Mouse (Mus musculus) adrenal gland (tissue): ENCODE measurements at regions not wholly inside any gene's neighbourhood (a gene's known extent, or its start where the extent isn't known, plus 50 kb on each side); places are given as distances from the start of the nearest gene placed in this dataset.

ENCODE experiments used
- intact Hi-C: fragments of 180-260 bp; cut with DNase I; formaldehyde crosslinking; loops from one replicate; pipeline ENCODE4 v1.15.1; 2025

- intact Hi-C loops: no loop called here
These were observed 82.9 kb downstream of the Postn start for GRCm38 (mm10) chr3:54443791-54444190.

- intact Hi-C loops: no loop called here
These were observed 86.0 kb downstream of the Postn start for GRCm38 (mm10) chr3:54446889-54447288.

- intact Hi-C loops: no loop called here
These were observed 96.5 kb downstream of the Postn start for GRCm38 (mm10) chr3:54457416-54457815.

- intact Hi-C loops: no loop called here
These were observed 100.5 kb downstream of the Postn start for GRCm38 (mm10) chr3:54461366-54461765.

- intact Hi-C loops: no loop called here
These were observed 105.2 kb downstream of the Postn start for GRCm38 (mm10) chr3:54466097-54466496.

- intact Hi-C loops: no loop called here
These were observed 113.3 kb downstream of the Postn start for GRCm38 (mm10) chr3:54474209-54474608.

- intact Hi-C loops: no loop called here
These were observed 115.0 kb downstream of the Postn start for GRCm38 (mm10) chr3:54475879-54476278.

- intact Hi-C loops: no loop called here
These were observed 117.1 kb downstream of the Postn start for GRCm38 (mm10) chr3:54477986-54478385.

GRCm38 (mm10) chr3:54480251-54480650, 119.3 kb downstream of the Postn start:
- intact Hi-C loops: no loop called here

GRCm38 (mm10) chr3:54487346-54487745, 126.4 kb downstream of the Postn start:
- intact Hi-C loops: no loop called here

GRCm38 (mm10) chr3:54487844-54488243, 126.9 kb downstream of the Postn start:
- intact Hi-C loops: no loop called here

- intact Hi-C loops: no loop called here
These were observed 129.5 kb downstream of the Postn start for GRCm38 (mm10) chr3:54490249-54490900.

GRCm38 (mm10) chr3:54493567-54493966, 132.7 kb downstream of the Postn start:
- intact Hi-C loops: no loop called here

GRCm38 (mm10) chr3:54504997-54505396, 144.1 kb downstream of the Postn start:
- intact Hi-C loops: no loop called here

GRCm38 (mm10) chr3:54507575-54507974, 146.7 kb downstream of the Postn start:
- intact Hi-C loops: no loop called here

GRCm38 (mm10) chr3:54508906-54509305, 148.0 kb downstream of the Postn start:
- intact Hi-C loops: no loop called here

- intact Hi-C loops: no loop called here
These were observed 156.3 kb downstream of the Postn start for GRCm38 (mm10) chr3:54517251-54517650.

- intact Hi-C loops: no loop called here
These were observed 161.8 kb downstream of the Postn start for GRCm38 (mm10) chr3:54522716-54523115.

GRCm38 (mm10) chr3:54526618-54527017, 165.7 kb downstream of the Postn start:
- intact Hi-C loops: loop anchor here (5.0 kb wide), 1 partner anchor 169 kb away; no protein-coding TSS in a partner anchor

GRCm38 (mm10) chr3:54528292-54528691, 164.3 kb upstream of the Supt20 start:
- intact Hi-C loops: loop anchor here (5.0 kb wide), 1 partner anchor 171 kb away; no protein-coding TSS in a partner anchor

GRCm38 (mm10) chr3:54530251-54530650, 162.4 kb upstream of the Supt20 start:
- intact Hi-C loops: no loop called here

GRCm38 (mm10) chr3:54535361-54535760, 157.2 kb upstream of the Supt20 start:
- intact Hi-C loops: no loop called here

GRCm38 (mm10) chr3:54538055-54538454, 154.6 kb upstream of the Supt20 start:
- intact Hi-C loops: no loop called here
